Mouse (Mus musculus): Measurements from ENCODE around the gene Naxd. TPM values are rescaled to one million over a fixed set of nuclear protein-coding genes. Genes with fewer than 3 reads are reported as not detected.

Naxd gene
- polyA plus RNA-seq, 1 experiment = 105 TPM

DNA sequence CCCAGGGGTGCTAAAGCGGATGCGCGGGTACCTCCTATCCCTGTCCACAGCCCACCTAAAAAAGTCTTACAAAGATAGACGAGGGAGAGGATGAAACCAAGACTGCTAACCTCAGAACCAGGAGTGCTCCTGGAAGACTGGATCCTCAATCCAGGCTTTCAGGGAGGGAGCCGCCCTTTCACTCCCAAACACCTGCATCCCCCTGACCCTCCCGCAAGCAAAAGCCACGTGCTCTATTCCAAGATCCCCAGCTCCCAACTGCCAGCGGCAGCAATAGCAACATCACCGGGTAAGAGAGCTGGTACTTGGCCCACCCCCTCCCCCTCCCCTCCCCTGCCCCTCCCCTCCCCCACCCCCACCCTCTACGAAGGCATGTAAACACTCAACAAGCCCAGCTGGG is 21.9 kb upstream of the Naxd start:
- WGBS = 28% methylated on average over 9 of the region's 10 CpGs
- Histone ChIP-seq H3K4me1 (ENCODE audit: control insufficient read depth, insufficient read depth, low read length) (no peaks in the 10 kb centered on the region; the same call in 1 of the 2 replicates), H3K27me3 (ENCODE audit: control insufficient read depth, insufficient read depth, low read length) (peaks cover 2% of the 10 kb centered on the region; the same call in 1 of the 2 replicates), H3K27ac (ENCODE audit: insufficient read depth, low read length) (no peak overlapping the region), H3K4me3 (replicated peaks; ENCODE audit: insufficient read depth, low read depth, low read length) (no peak overlapping the region)
- no peak for TF ChIP-seq CTCF (IDR thresholded peaks at IDR 0.05; ENCODE audit: borderline replicate concordance, insufficient read depth, low read depth, low read length)
- no peak for TF ChIP-seq POLR2A (IDR thresholded peaks at IDR 0.05; ENCODE audit: borderline replicate concordance, insufficient read depth, low read length)
- no peak for DNase-seq

GRCm38 (mm10) chr8:11475876-11476275 is 21.4 kb upstream of the Naxd start:
- TF ChIP-seq POLR2A (IDR thresholded peaks at IDR 0.05; ENCODE audit: borderline replicate concordance, insufficient read depth, low read length) (no peak), CTCF (IDR thresholded peaks at IDR 0.05; ENCODE audit: borderline replicate concordance, insufficient read depth, low read depth, low read length) (no peak)
- H3K27me3 ChIP-seq (ENCODE audit: control insufficient read depth, insufficient read depth, low read length) = peaks cover 2% of the 10 kb centered on the region; the same call in 1 of the 2 replicates
- no peak overlapping the region for H3K4me3 ChIP-seq (replicated peaks; ENCODE audit: insufficient read depth, low read depth, low read length)
- no peak overlapping the region for H3K27ac ChIP-seq (ENCODE audit: insufficient read depth, low read length)
- no peak for DNase-seq
- 34% methylated on average over 2 of the region's 2 CpGs for WGBS
- H3K4me1 ChIP-seq (ENCODE audit: control insufficient read depth, insufficient read depth, low read length) = no peaks in the 10 kb centered on the region; the same call in 1 of the 2 replicates

GRCm38 (mm10) chr8:11476338-11477177 is 20.7 kb upstream of the Naxd start:
- Histone ChIP-seq H3K4me3 (replicated peaks; ENCODE audit: insufficient read depth, low read depth, low read length) (no peak overlapping the region), H3K27ac (ENCODE audit: insufficient read depth, low read length) (no peak overlapping the region), H3K27me3 (ENCODE audit: control insufficient read depth, insufficient read depth, low read length) (peaks cover 2% of the 10 kb centered on the region; the same call in 1 of the 2 replicates), H3K4me1 (ENCODE audit: control insufficient read depth, insufficient read depth, low read length) (no peaks in the 10 kb centered on the region; the same call in 1 of the 2 replicates)
- no peak for DNase-seq
- 20% methylated on average over 24 of the region's 24 CpGs for WGBS
- no peak for TF ChIP-seq POLR2A (IDR thresholded peaks at IDR 0.05; ENCODE audit: borderline replicate concordance, insufficient read depth, low read length)
- TF ChIP-seq CTCF (IDR thresholded peaks at IDR 0.05; ENCODE audit: borderline replicate concordance, insufficient read depth, low read depth, low read length) = no peak

- 13% methylated on average over 9 of the region's 9 CpGs for WGBS
- no peak for DNase-seq
- Histone ChIP-seq H3K4me3 (replicated peaks; ENCODE audit: insufficient read depth, low read depth, low read length) (no peak overlapping the region), H3K4me1 (ENCODE audit: control insufficient read depth, insufficient read depth, low read length) (no peaks in the 10 kb centered on the region; the same call in 1 of the 2 replicates), H3K27ac (ENCODE audit: insufficient read depth, low read length) (no peak overlapping the region), H3K27me3 (ENCODE audit: control insufficient read depth, insufficient read depth, low read length) (peaks cover 2% of the 10 kb centered on the region; the same call in 1 of the 2 replicates)
- TF ChIP-seq CTCF (IDR thresholded peaks at IDR 0.05; ENCODE audit: borderline replicate concordance, insufficient read depth, low read depth, low read length) = no peak
- TF ChIP-seq POLR2A (IDR thresholded peaks at IDR 0.05; ENCODE audit: borderline replicate concordance, insufficient read depth, low read length) = no peak
Measured at GRCm38 (mm10) chr8:11477178-11477553, 20.1 kb upstream of the Naxd start.

DNA sequence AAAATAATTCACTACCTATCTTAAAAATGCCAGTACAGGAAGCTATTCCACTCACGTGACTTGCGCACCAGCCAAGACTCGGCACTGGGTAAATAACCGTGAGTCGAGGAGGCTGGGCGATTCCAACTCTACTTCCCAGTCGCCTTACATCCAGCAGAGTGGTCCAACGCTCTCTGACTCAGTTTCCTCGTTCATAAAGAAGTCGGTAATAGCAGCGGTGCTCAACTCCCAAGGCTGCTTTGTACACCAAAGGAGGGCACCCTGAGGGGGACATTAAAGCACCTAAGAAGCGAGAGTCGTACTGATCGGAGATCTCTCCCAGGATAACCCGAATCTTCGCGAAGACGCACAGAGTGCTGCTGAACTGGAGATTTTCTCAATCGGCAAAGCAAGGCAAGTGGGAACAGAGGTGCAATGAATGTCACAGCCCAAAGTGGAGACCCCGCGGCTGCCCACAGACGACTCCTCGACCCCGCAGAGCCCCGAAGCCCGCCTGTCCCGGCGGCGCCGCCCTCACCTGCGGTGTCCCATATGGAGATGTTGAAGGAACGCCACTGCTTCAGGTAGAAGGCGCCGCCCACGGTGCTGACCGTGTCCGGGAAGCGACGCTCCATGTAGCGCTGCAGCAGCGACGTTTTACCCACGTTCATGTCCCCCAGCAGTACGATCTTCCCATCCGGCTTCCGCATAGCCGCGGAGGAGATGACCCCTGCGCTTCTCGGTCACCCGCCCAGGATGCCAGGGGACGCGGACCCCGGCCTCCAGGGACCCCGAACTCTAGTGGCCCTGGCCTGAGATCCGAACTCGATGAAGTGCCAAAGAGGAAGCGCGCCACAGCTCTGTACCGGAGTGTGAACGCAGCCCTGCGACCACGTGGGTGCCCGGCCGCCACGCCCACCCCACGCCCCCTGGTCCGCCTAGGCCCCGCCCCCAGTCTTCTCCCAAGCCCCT is 19.2 kb upstream of the Naxd start, which contains the start of gene Rab20:
Rab20 (minus strand) TSS at position 900 of the 951 bp plus-strand sequence.
- WGBS = under 1% methylated on average over 69 of the region's 69 CpGs
- TF ChIP-seq POLR2A (IDR thresholded peaks at IDR 0.05; ENCODE audit: borderline replicate concordance, insufficient read depth, low read length) = no peak
- TF ChIP-seq CTCF (IDR thresholded peaks at IDR 0.05; ENCODE audit: borderline replicate concordance, insufficient read depth, low read depth, low read length) = no peak
- DNase-seq = peak in 1 of 2 experiments; percentile 19
- Histone ChIP-seq H3K27me3 (ENCODE audit: control insufficient read depth, insufficient read depth, low read length) (peaks cover 2% of the 10 kb centered on the region; the same call in 1 of the 2 replicates), H3K27ac (ENCODE audit: insufficient read depth, low read length) (no peak within 1 kb of the TSS), H3K4me3 (replicated peaks; ENCODE audit: insufficient read depth, low read depth, low read length) (peak within 1 kb of the TSS; percentile 30), H3K4me1 (ENCODE audit: control insufficient read depth, insufficient read depth, low read length) (no peaks in the 10 kb centered on the region)

DNA sequence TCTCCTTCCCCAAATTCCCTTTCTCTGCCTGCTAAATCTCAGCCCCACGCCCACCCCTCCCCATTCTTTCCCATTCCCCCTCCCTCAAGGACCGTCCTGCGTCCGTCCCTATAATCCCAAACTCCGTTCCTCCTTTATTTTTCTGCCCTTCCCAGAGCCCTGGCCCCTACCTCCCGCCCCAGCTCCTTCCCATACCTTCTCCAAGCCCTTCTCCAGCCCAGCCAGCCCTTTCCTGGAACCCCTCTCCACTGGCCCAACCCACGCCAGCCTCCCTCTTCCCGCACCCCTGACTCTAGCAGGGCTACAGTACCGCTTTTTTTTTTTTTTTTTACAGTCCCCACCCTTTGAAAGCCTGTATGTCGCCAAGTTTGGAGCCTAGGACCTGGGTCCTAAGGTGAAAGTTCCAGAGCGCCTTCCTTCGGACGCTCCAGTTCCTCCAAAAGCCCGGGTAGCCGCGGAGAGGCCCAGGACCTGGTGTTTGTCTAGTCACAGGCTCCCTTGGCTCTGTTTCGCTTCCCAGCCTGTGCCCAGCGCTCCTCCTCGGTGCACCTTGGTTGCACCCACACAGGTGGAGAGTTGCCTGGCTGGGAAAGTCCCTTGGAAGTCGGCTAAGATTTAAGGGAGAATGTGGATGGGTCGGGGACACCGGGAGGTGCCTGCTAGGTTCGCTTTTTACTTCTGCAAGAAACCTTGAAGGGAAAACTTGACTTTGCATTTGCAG is 18.3 kb upstream of the Naxd start:
- no peak for DNase-seq
- peaks cover 2% of the 10 kb centered on the region; the same call in 1 of the 2 replicates for H3K27me3 ChIP-seq (ENCODE audit: control insufficient read depth, insufficient read depth, low read length)
- no peak overlapping the region for H3K27ac ChIP-seq (ENCODE audit: insufficient read depth, low read length)
- no peaks in the 10 kb centered on the region for H3K4me1 ChIP-seq (ENCODE audit: control insufficient read depth, insufficient read depth, low read length)
- no peak overlapping the region for H3K4me3 ChIP-seq (replicated peaks; ENCODE audit: insufficient read depth, low read depth, low read length)
- WGBS = 8% methylated on average over 23 of the region's 23 CpGs
- TF ChIP-seq CTCF (IDR thresholded peaks at IDR 0.05; ENCODE audit: borderline replicate concordance, insufficient read depth, low read depth, low read length) = no peak
- no peak for TF ChIP-seq POLR2A (IDR thresholded peaks at IDR 0.05; ENCODE audit: borderline replicate concordance, insufficient read depth, low read length)

DNA sequence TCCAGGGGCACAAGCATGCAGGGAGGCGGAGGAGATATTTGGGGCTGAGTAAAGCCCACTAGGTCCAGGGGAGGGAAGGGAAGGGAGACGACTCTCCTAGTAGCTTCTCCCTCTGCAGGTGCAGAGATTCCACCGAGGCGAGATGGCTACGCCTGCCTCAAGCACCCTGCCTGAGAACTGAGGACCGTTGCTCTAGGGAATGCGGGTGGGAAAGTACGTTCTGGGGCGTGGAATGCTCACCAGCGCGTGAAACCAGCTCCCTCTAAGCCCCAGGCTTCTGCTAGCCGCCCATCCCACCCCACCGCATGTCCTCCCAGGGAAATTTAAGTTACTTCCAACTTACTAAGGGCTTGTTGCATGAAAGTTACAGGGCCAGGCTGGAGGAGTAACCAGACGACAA is 17.7 kb upstream of the Naxd start:
- peaks cover 2% of the 10 kb centered on the region; the same call in 1 of the 2 replicates for H3K27me3 ChIP-seq (ENCODE audit: control insufficient read depth, insufficient read depth, low read length)
- no peak overlapping the region for H3K4me3 ChIP-seq (replicated peaks; ENCODE audit: insufficient read depth, low read depth, low read length)
- WGBS = 22% methylated on average over 14 of the region's 14 CpGs
- H3K27ac ChIP-seq (ENCODE audit: insufficient read depth, low read length) = no peak overlapping the region
- DNase-seq = no peak
- no peaks in the 10 kb centered on the region for H3K4me1 ChIP-seq (ENCODE audit: control insufficient read depth, insufficient read depth, low read length)
- TF ChIP-seq CTCF (IDR thresholded peaks at IDR 0.05; ENCODE audit: borderline replicate concordance, insufficient read depth, low read depth, low read length) (no peak), POLR2A (IDR thresholded peaks at IDR 0.05; ENCODE audit: borderline replicate concordance, insufficient read depth, low read length) (no peak)
